Mouse (Mus musculus) bone marrow macrophage, adult 2 months (primary cell): ENCODE data around the gene Stx4a. TPM values are rescaled to one million over a fixed set of nuclear protein-coding genes. Genes with fewer than 3 reads are reported as not detected.
"Not testable (repeated sequence)": the region's sequence is repeated elsewhere in the genome, so short reads cannot be mapped to it uniquely, and the experiment has no call there.

Experiments
- H3K27ac ChIP-seq: 2 replicates; pipeline ENCODE4 v1.5.1; 2012; ENCODE audit warnings: low read depth, low read length; ENCODE audit not compliant: insufficient read depth
- H3K4me1 ChIP-seq: 2 replicates; pipeline ENCODE4 v1.6.1; 2012; ENCODE audit warnings: low read length; ENCODE audit not compliant: control insufficient read depth, insufficient read depth
- H3K4me3 ChIP-seq: 2 replicates; pipeline ENCODE4 v1.5.1; 2012; ENCODE audit warnings: mild to moderate bottlenecking, low read length, moderate library complexity; ENCODE audit not compliant: insufficient read depth
- CTCF ChIP-seq: IDR thresholded peaks from 2 replicates; pipeline ENCODE4 v1.5.1; 2012; ENCODE audit warnings: low read depth, mild to moderate bottlenecking, low read length, moderate library complexity
- POLR2A ChIP-seq: IDR thresholded peaks from 2 replicates; pipeline ENCODE4 v1.6.1; 2012; ENCODE audit warnings: mild to moderate bottlenecking, low read depth, low read length, borderline replicate concordance
- polyA plus RNA-seq: library from polyadenylated mRNA; stranded (reverse); fragments of >200 nt; gene quantifications from 2 replicates; pipeline ENCODE4 v1.2.4, GENCODE M21; 2012; ENCODE audit not compliant: missing spikeins, insufficient read depth, insufficient read length

Gene Stx4a
- polyA plus RNA-seq, 1 experiment = 152 TPM

DNA sequence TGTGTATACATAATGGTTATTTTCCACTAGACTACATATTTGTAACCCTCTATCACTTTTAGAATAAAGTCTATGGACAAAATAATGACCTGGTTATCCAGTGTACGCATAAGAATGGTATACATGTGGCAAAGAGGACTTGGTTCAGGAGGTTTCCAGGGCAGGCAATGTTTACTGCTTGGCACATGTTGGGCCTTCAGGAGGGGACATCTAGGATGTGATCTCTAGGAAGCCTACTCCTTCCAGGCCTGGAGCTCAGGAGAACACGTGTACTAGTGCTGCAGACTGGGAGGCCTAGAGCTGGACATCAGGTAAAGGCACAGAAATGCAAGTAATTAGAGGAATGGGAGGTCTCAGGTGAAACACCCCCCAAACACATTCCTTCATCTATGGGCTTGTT is 11.5 kb downstream of the Stx4a start:
- Histone ChIP-seq H3K27ac (no peak overlapping the region), H3K4me3 (no peak overlapping the region)

GRCm38 (mm10) chr7:127837473-127837872 is 13.4 kb downstream of the Stx4a start:
- TF ChIP-seq CTCF = no peak
- no peak for TF ChIP-seq POLR2A
- H3K4me1 ChIP-seq = peaks cover 4% of the 10 kb centered on the region; the same call in 1 of the 2 replicates
- no peak overlapping the region for H3K27ac ChIP-seq
- H3K4me3 ChIP-seq = no peak overlapping the region

More for the DNA sequence above, 11.5 kb downstream of the Stx4a start:
- H3K4me1 ChIP-seq = no peaks in the 10 kb centered on the region
- no peak for TF ChIP-seq POLR2A

GRCm38 (mm10) chr7:127837878-127838277 is 13.8 kb downstream of the Stx4a start:
- H3K4me3 ChIP-seq, H3K27ac ChIP-seq, H3K4me1 ChIP-seq: not testable (repeated sequence)

GRCm38 (mm10) chr7:127840031-127840430 is 15.9 kb downstream of the Stx4a start:
- H3K4me1 ChIP-seq = peaks cover 10% of the 10 kb centered on the region
- peak overlapping the region; percentile 98; the same call in 1 of the 2 replicates for H3K27ac ChIP-seq
- not testable (repeated sequence) for H3K4me3 ChIP-seq

- peak overlapping the region; percentile 69 for H3K4me3 ChIP-seq
- peaks cover 10% of the 10 kb centered on the region for H3K4me1 ChIP-seq
- TF ChIP-seq CTCF = no peak
- H3K27ac ChIP-seq = peak overlapping the region; percentile 98
Observed at GRCm38 (mm10) chr7:127840886-127841285, 16.8 kb downstream of the Stx4a start.

DNA sequence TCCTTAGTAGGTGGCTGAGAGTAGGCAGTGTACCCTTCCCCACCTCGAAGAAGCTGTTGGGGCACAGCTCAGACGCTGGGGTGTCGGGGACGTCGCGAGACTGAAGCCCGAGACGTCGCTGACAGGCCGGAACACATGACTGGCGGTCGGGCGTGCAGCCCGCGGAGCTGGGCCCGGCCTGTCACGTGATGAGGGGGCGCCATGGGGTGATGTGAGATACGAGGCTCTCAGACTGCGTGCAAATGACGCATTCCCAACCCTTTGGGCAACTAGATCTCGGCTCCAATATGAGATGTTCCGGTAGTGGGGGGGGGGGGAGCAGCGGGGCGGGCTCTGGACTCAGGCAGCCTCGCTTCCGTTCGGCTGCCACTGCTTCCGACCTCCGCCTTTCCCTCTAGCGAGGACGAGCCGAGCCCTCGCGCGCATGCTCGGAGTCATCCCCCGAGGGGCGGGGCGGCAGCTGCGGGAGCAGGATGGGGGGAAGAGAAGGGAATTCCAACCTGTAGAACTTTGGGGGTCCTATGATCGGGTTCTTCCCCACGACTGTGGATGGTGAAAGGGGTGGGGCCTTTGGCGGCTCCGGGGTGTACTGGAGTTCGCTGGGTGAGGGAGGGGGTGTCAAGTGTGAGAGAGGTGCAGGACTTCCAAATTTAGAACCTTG is 17.4 kb downstream of the Stx4a start:
- Histone ChIP-seq H3K4me3 (peak overlapping the region; percentile 99), H3K4me1 (peaks cover 10% of the 10 kb centered on the region), H3K27ac (peak overlapping the region; percentile 98)
- TF ChIP-seq CTCF = no peak
- TF ChIP-seq POLR2A = no peak

- H3K4me3 ChIP-seq = peak overlapping the region; percentile 99
- peak overlapping the region; percentile 98 for H3K27ac ChIP-seq
- no peak for TF ChIP-seq POLR2A
- no peak for TF ChIP-seq CTCF
- peaks cover 10% of the 10 kb centered on the region for H3K4me1 ChIP-seq
Observed at GRCm38 (mm10) chr7:127842001-127842718, 18.1 kb downstream of the Stx4a start.

DNA sequence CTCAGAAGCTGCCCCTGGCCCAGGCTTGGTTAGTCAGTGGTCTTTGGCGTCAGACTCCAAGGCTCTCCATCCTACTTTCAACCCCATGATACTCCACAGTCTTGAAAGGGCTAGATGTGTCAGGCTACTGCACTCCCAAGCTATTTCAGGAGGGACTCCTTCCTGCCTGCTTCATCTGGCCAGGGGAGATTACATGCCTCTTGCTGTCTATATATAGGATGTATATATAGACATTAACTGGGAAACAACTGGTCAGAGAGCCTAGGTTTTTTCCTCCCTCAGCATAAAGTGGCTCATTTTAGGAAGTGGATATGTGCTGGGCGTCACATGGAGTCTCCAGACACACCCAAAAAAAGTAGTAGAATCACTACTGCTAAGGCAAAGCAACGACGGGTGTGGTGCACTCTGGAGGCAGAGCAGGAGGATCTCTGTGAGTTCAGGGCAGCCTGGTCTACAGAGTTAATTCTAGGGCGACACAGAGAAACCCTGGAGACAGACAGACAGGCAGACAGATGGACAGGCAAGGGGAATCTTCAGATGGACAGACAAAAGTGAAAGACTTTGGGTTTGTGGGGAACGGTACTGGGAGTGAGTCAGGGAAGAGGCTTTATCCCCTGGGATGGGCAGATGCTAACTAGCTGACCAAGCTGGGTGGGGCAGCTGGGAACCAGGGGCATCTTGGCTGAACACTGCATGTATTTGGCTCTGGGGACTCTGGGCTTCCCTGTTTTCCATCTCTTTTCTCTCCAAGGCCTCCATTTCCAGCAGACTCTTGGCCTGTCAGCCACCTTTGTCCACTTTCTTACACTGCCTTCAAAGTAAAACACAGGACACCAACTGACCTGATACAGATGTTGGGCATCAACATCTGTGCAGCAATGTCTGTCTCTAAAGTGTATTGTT is 26.1 kb downstream of the Stx4a start:
- H3K4me3 ChIP-seq = peak overlapping the region; percentile 44
- TF ChIP-seq CTCF = no peak
- peak; percentile 21; the same call in 1 of the 2 replicates for TF ChIP-seq POLR2A
- H3K27ac ChIP-seq = peak overlapping the region; percentile 92
- peaks cover 34% of the 10 kb centered on the region for H3K4me1 ChIP-seq

- no peak for TF ChIP-seq CTCF
- no peak for TF ChIP-seq POLR2A
- Histone ChIP-seq H3K4me1 (peaks cover 34% of the 10 kb centered on the region), H3K27ac (peak overlapping the region; percentile 92), H3K4me3 (peak overlapping the region; percentile 44)
Observed at GRCm38 (mm10) chr7:127850906-127851305, 26.8 kb downstream of the Stx4a start.

- Histone ChIP-seq H3K4me3 (no peak overlapping the region), H3K27ac (no peak overlapping the region), H3K4me1 (no peaks in the 10 kb centered on the region)
- no peak for TF ChIP-seq POLR2A
Observed at GRCm38 (mm10) chr7:127858258-127858657, 34.2 kb downstream of the Stx4a start.
